Mouse (Mus musculus): Measurements from ENCODE around the gene 1810009A15Rik. TPM values are rescaled to one million over a fixed set of nuclear protein-coding genes. Genes with fewer than 3 reads are reported as not detected.
A peak's percentile ranks its signal among the peaks of the same experiment; 100 is the strongest.

Gene 1810009A15Rik
- total and polyA plus RNA-seq, 2 experiments from 2014 or later, result 26.0 to 31.9 TPM

- peak; percentile 97 for ATAC-seq
- 2% methylated on average over 39 of the region's 50 CpGs for WGBS
These were observed 31.6 kb downstream of the 1810009A15Rik start, which contains the start of gene B3gat3 for GRCm38 (mm10) chr19:8920073-8920736. Gene B3gat3, plus strand, starts transcription at chr19:8920374.

GRCm38 (mm10) chr19:8920836-8921291, 32.2 kb downstream of the 1810009A15Rik start:
- WGBS, result 2% methylated on average over 6 of the region's 6 CpGs
- ATAC-seq, result no peak
- no peak for TF ChIP-seq CTCF (IDR thresholded peaks at IDR 0.05; ENCODE audit: low read depth)

More at GRCm38 (mm10) chr19:8920073-8920736, 31.6 kb downstream of the 1810009A15Rik start, which contains the start of gene B3gat3:
- no peaks in the 10 kb centered on the region for H3K27me3 ChIP-seq (ENCODE audit: insufficient read depth, low read length)
- no peak for TF ChIP-seq CTCF (IDR thresholded peaks at IDR 0.05; ENCODE audit: low read depth)
- H3K27ac ChIP-seq (ENCODE audit: low read depth, low read length), result peak within 1 kb of the TSS; percentile 86
- peaks cover 14% of the 10 kb centered on the region for H3K36me3 ChIP-seq (ENCODE audit: insufficient read depth)
- peak within 1 kb of the TSS; percentile 79 for H3K4me2 ChIP-seq (ENCODE audit: low read depth)
- H3K4me3 ChIP-seq (ENCODE audit: low read depth, low read length), result peak within 1 kb of the TSS; percentile 89
- H3K9me3 ChIP-seq (ENCODE audit: low read length), result no peaks in the 10 kb centered on the region
- H3K9ac ChIP-seq, result peak within 1 kb of the TSS; percentile 76
- peak; percentile 92 for DNase-seq
- H3K4me1 ChIP-seq (ENCODE audit: insufficient read depth), result peaks cover 14% of the 10 kb centered on the region

GRCm38 (mm10) chr19:8921741-8922140, 33.1 kb downstream of the 1810009A15Rik start:
- H3K27me3 ChIP-seq (ENCODE audit: insufficient read depth, low read length), result no peaks in the 10 kb centered on the region
- peak overlapping the region; percentile 79; the same call in 1 of the 2 replicates for H3K4me2 ChIP-seq (ENCODE audit: low read depth)
- 87% methylated on average over 9 of the region's 9 CpGs for WGBS
- H3K27ac ChIP-seq (ENCODE audit: low read depth, low read length), result no peak overlapping the region
- ATAC-seq (no peak), DNase-seq (no peak)
- H3K4me3 ChIP-seq (ENCODE audit: low read depth, low read length), result peak overlapping the region; percentile 89; the same call in 1 of the 2 replicates
- no peak overlapping the region for H3K9ac ChIP-seq
- H3K4me1 ChIP-seq (ENCODE audit: insufficient read depth), result peaks cover 14% of the 10 kb centered on the region
- no peak for TF ChIP-seq CTCF (IDR thresholded peaks at IDR 0.05; ENCODE audit: low read depth)
- no peaks in the 10 kb centered on the region for H3K9me3 ChIP-seq (ENCODE audit: low read length)
- H3K36me3 ChIP-seq (ENCODE audit: insufficient read depth), result peaks cover 11% of the 10 kb centered on the region; the same call in 1 of the 2 replicates

More at GRCm38 (mm10) chr19:8920836-8921291, 32.2 kb downstream of the 1810009A15Rik start:
- no peaks in the 10 kb centered on the region for H3K27me3 ChIP-seq (ENCODE audit: insufficient read depth, low read length)
- peaks cover 14% of the 10 kb centered on the region for H3K36me3 ChIP-seq (ENCODE audit: insufficient read depth)
- DNase-seq, result peak; percentile 44
- H3K9me3 ChIP-seq (ENCODE audit: low read length), result no peaks in the 10 kb centered on the region
- peak overlapping the region; percentile 79 for H3K4me2 ChIP-seq (ENCODE audit: low read depth)
- H3K27ac ChIP-seq (ENCODE audit: low read depth, low read length), result peak overlapping the region; percentile 86
- H3K4me3 ChIP-seq (ENCODE audit: low read depth, low read length), result peak overlapping the region; percentile 89
- peak overlapping the region; percentile 76 for H3K9ac ChIP-seq
- H3K4me1 ChIP-seq (ENCODE audit: insufficient read depth), result peaks cover 14% of the 10 kb centered on the region

GRCm38 (mm10) chr19:8926766-8927165, 38.1 kb downstream of the 1810009A15Rik start:
- Histone ChIP-seq H3K9me3 (ENCODE audit: low read length) (no peaks in the 10 kb centered on the region), H3K27me3 (ENCODE audit: insufficient read depth, low read length) (no peaks in the 10 kb centered on the region), H3K9ac (no peak overlapping the region), H3K27ac (ENCODE audit: low read depth, low read length) (no peak overlapping the region), H3K4me1 (ENCODE audit: insufficient read depth) (peaks cover 5% of the 10 kb centered on the region), H3K4me3 (ENCODE audit: low read depth, low read length) (no peak overlapping the region), H3K36me3 (ENCODE audit: insufficient read depth) (peaks cover 16% of the 10 kb centered on the region; the same call in 1 of the 2 replicates), H3K4me2 (ENCODE audit: low read depth) (no peak overlapping the region)
- ATAC-seq, result no peak
- DNase-seq, result no peak
- no peak for TF ChIP-seq CTCF (IDR thresholded peaks at IDR 0.05; ENCODE audit: low read depth)
- WGBS, result 93% methylated on average over 2 of the region's 2 CpGs

- no peak for TF ChIP-seq CTCF (IDR thresholded peaks at IDR 0.05; ENCODE audit: low read depth)
- no peak overlapping the region for H3K9ac ChIP-seq
- peaks cover 4% of the 10 kb centered on the region; the same call in 1 of the 2 replicates for H3K4me1 ChIP-seq (ENCODE audit: insufficient read depth)
- WGBS, result 94% methylated on average over 12 of the region's 12 CpGs
- peaks cover 16% of the 10 kb centered on the region; the same call in 1 of the 2 replicates for H3K36me3 ChIP-seq (ENCODE audit: insufficient read depth)
- DNase-seq (no peak), ATAC-seq (no peak)
- no peak overlapping the region for H3K4me3 ChIP-seq (ENCODE audit: low read depth, low read length)
- no peak overlapping the region for H3K4me2 ChIP-seq (ENCODE audit: low read depth)
- H3K27me3 ChIP-seq (ENCODE audit: insufficient read depth, low read length), result no peaks in the 10 kb centered on the region
- H3K27ac ChIP-seq (ENCODE audit: low read depth, low read length), result no peak overlapping the region
- no peaks in the 10 kb centered on the region for H3K9me3 ChIP-seq (ENCODE audit: low read length)
These were observed 39.4 kb downstream of the 1810009A15Rik start for GRCm38 (mm10) chr19:8927891-8928525.

GRCm38 (mm10) chr19:8928689-8929223, 40.1 kb downstream of the 1810009A15Rik start:
- H3K36me3 ChIP-seq (ENCODE audit: insufficient read depth), result peaks cover 16% of the 10 kb centered on the region; the same call in 1 of the 2 replicates
- TF ChIP-seq CTCF (IDR thresholded peaks at IDR 0.05; ENCODE audit: low read depth), result no peak
- DNase-seq (no peak), ATAC-seq (peak; percentile 23)
- peak overlapping the region; percentile 61 for H3K4me2 ChIP-seq (ENCODE audit: low read depth)
- no peak overlapping the region for H3K27ac ChIP-seq (ENCODE audit: low read depth, low read length)
- no peaks in the 10 kb centered on the region for H3K9me3 ChIP-seq (ENCODE audit: low read length)
- peak overlapping the region; percentile 57; the same call in 1 of the 2 replicates for H3K9ac ChIP-seq
- no peaks in the 10 kb centered on the region for H3K27me3 ChIP-seq (ENCODE audit: insufficient read depth, low read length)
- 13% methylated on average over 16 of the region's 16 CpGs for WGBS
- H3K4me1 ChIP-seq (ENCODE audit: insufficient read depth), result peaks cover 4% of the 10 kb centered on the region; the same call in 1 of the 2 replicates
- peak overlapping the region; percentile 44 for H3K4me3 ChIP-seq (ENCODE audit: low read depth, low read length)

Measured in forebrain, postnatal 0 days (tissue).